Comparison of ENCODE assay signal across 19 mouse cellular contexts in the genomic region with DNA sequence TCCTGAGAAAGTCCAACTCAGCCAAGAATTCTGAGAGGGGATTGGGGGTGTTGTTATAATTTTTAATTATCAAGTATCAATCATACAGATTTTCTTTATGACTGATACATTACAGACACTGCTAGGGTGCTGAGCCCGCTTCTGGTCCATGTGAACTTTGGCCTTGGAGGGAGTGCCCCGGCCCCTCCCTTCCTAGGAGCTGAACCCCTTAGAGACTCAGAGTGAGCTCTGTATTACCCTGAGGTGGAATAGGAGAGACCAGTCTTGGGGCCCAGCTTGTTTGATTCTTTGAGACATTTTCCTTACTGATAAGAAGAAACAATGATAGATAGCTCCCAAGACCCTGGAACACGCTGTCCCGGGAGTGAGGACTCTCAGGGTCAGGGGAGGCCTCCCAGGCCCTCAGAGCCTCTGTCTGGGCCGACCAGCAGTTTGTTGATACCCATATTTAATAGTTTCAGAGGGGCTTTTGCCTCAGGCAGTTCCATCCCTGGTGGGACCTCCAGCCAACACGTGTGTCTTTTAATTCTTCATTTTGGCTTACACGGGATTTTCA.
A peak's percentile ranks its signal among the peaks of the same experiment; 100 is the strongest.
DNase-seq lines count a peak whose midpoint lies in the region; ATAC-seq lines count a peak whose summit lies in the region.
"Had no signal": no experiment of that assay in that cellular context is flagged by ENCODE, and none has a peak within 500 bp of the region (broad histone marks: within the 10 kb centered on the region; RNA-seq: fewer than 3 reads in every experiment).

No protein-coding gene starts in this region.

- H3K27me3 ChIP-seq in heart, embryonic 16.5 days (ENCODE audit: control insufficient read depth, insufficient read depth, low read length), result no peaks in the 10 kb centered on the region
- no peaks in the 10 kb centered on the region for H3K27me3 ChIP-seq in intestine, embryonic 15.5 days (replicated peaks)
- H3K27me3 ChIP-seq: forebrain, embryonic 13.5 days; Patski had no signal

- ATAC-seq in heart, embryonic 16.5 days (replicated peaks; ENCODE audit: extremely low read depth, insufficient read depth, low FRiP score), result no peak
- ATAC-seq in intestine, embryonic 15.5 days, result peak; percentile 81
- ATAC-seq: activated CD4-positive, CD25-positive, alpha-beta regulatory T cell, adult 4 months; forebrain, embryonic 13.5 days; forebrain, postnatal 0 days; Patski had no signal

- no peak overlapping the region for H3K4me3 ChIP-seq in heart, embryonic 16.5 days (ENCODE audit: low read length)
- no peak overlapping the region for H3K4me3 ChIP-seq in intestine, embryonic 15.5 days (replicated peaks)
- H3K4me3 ChIP-seq: forebrain, embryonic 13.5 days; gastrocnemius, adult 2 months; hindbrain, embryonic 10.5 days had no signal

- WGBS in heart, embryonic 16.5 days, result 48% methylated on average over 7 of the region's 7 CpGs
- 32% methylated on average over 7 of the region's 7 CpGs for WGBS in intestine, embryonic 15.5 days

- DNase-seq in heart, adult 18-20 months, result no peak
- DNase-seq in ovary, postnatal 36 days (ENCODE audit: low spot score), result peak; percentile 25
- no peak for DNase-seq in ovary, postnatal 10 days (ENCODE audit: low spot score)
- DNase-seq in left cerebral cortex, adult 9 months (ENCODE audit: low spot score in 2 of 2), result no peak
- DNase-seq: adrenal gland, postnatal 14 days; cerebellum, adult 11-12 months; cerebellum, adult 9-10 months; cerebellum, postnatal 25 days; forebrain, postnatal 0 days; gastrocnemius, adult 2 months; gastrocnemius, postnatal 25 days; heart, postnatal 14 days had no signal

- no peaks in the 10 kb centered on the region for H3K9me3 ChIP-seq in heart, embryonic 16.5 days (replicated peaks; ENCODE audit: control insufficient read depth, low read length)
- H3K9me3 ChIP-seq in intestine, embryonic 15.5 days, result no peaks in the 10 kb centered on the region
- H3K9me3 ChIP-seq: forebrain, embryonic 13.5 days; hindbrain, embryonic 10.5 days had no signal

- H3K36me3 ChIP-seq in heart, embryonic 16.5 days (ENCODE audit: control insufficient read depth, insufficient read depth), result no peaks in the 10 kb centered on the region
- H3K36me3 ChIP-seq in intestine, embryonic 15.5 days, result no peaks in the 10 kb centered on the region
- H3K36me3 ChIP-seq: hindbrain, embryonic 10.5 days had no signal

- H3K4me2 ChIP-seq in heart, embryonic 16.5 days (ENCODE audit: low read depth, low read length), result no peak overlapping the region
- H3K4me2 ChIP-seq in intestine, embryonic 15.5 days (replicated peaks), result no peak overlapping the region
- H3K4me2 ChIP-seq: forebrain, embryonic 13.5 days; hindbrain, embryonic 14.5 days had no signal

- H3K4me1 ChIP-seq in heart, embryonic 16.5 days (ENCODE audit: control insufficient read depth, insufficient read depth, low read length), result peaks cover 18% of the 10 kb centered on the region
- H3K4me1 ChIP-seq in intestine, embryonic 15.5 days (replicated peaks), result peaks cover 13% of the 10 kb centered on the region; the same call in 1 of the 2 replicates

- H3K9ac ChIP-seq in heart, embryonic 16.5 days (ENCODE audit: low read length), result 0 out of 2 replicates have a peak overlapping the region, but pooled peaks have one; percentile 5
- H3K9ac ChIP-seq in intestine, embryonic 15.5 days, result no peak overlapping the region
- H3K9ac ChIP-seq: forebrain, embryonic 13.5 days; forebrain, postnatal 0 days; hindbrain, embryonic 14.5 days had no signal

- no peak overlapping the region for H3K27ac ChIP-seq in heart, embryonic 16.5 days (ENCODE audit: low read length)
- no peak overlapping the region for H3K27ac ChIP-seq in intestine, embryonic 15.5 days
- H3K27ac ChIP-seq: forebrain, embryonic 13.5 days; gastrocnemius, adult 2 months; hindbrain, embryonic 10.5 days; hindbrain, embryonic 14.5 days had no signal
